Mouse (Mus musculus) cerebellum, postnatal 36 days (tissue): Measurements from ENCODE around the gene Rhox12.

Experiments used
- DNase-seq, 2 experiments: peaks; one replicate each; pipeline ENCODE4 v3.0.0; 2021 to 2022; ENCODE audit warnings: mixed read lengths in 2 of 2

Gene Rhox12

DNA sequence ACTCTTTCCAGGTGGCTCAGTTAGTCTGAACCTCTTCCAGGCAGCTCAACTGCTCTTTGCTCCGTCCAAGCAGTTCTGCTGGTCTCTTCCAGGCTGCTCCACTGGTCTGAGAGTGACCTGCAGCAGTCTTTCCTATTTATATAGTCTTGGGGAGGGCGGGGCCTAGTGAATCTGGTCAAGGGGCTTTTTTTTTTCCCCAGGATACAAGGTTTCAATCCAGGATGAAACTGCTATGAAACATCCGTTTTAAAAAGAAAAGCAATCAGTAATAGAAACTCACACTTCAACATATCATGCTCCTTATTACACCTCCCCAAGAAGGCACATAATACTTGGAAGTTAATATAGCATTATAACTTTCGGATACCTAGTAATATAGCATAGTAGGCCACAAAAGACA lies at the start of gene Rhox12:
Gene Rhox12 (minus strand): TSS at position 101 of the 400 bp plus-strand sequence.
- no peak for DNase-seq

DNA sequence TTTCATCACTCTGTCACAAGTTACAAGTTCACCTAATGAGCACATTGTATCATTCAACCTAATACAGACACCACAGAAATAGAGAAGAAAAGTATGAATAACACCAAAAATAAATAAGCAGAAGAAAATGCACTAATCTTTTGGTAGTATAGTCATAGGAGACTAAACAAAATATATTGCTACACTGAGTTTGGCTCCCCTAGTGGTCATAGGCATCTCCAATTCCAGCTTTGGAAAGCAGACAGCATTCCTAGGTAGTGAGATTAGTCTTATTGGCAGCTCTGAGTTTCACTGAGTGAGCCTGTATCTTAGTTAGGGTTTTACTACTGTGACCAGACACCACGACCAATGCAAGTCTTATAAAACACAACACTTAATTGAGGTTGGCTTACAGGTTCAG lies 48.4 kb upstream of the Rhox12 start:
- no peak for DNase-seq

DNA sequence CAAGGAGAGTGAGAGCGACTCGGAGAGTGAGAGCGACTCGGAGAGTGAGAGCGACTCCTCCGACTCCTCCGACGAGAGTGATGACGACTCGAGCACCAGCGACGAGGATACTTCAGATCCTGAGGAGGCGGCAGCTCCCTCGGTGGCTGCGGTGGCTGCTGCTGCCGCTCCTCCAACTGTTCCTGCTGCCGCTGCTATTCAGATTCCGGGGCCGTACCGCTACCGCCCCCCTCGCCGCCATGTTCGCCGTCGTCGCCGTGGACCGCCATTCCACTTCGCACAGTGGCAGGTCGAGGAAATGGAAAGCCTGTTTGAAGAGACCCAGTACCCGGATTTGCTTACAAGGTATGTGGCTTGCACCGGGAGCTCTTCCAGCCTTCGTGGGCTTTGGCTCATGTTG lies 10.8 kb upstream of the Rhox12 start:
- DNase-seq: no peak

DNA sequence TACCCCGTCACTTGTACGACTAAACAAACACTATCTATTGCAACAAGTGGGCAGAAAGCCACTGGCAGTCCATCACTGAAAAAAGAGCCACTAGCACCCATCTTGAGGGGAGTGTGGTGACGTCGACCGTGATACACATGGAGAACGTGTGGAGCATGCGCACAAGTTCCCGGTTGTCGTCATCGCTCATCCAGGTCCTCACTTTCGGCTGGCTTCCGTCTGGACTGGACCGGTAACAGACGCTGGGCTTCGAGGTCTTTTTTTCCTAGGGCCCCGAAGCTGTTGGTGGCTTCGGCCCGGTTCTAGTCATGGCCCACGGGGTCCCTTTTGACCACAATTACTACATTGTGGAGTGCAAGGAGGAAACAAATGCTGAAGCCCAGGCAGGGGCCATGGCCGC lies 10.3 kb upstream of the Rhox12 start, which contains the start of gene Rhox13:
Gene Rhox13 (plus strand): TSS at position 238 of the 400 bp plus-strand sequence.
- no peak for DNase-seq

DNA sequence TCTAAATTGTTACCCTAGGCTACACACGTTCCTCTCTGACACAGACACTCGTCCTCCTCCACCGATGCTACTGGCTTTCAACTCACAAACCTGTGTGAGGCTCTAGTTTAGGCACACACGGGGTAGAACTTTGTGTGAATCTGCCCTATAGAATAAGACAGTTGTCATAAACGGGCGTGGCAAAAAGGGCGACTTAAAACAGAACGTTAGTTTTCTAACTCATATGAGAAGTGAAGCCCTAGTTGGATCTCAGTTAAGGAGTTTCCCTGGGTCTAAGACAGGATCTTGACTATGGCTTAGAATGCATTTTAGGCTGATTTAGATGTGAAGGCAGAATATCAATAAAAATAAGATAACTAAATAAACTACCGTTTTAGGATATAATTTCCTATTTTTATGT lies 25.7 kb downstream of the Rhox12 start, which contains the start of gene Rhox11:
Gene Rhox11 (minus strand): TSS at position 101 of the 400 bp plus-strand sequence.
- DNase-seq: no peak

DNA sequence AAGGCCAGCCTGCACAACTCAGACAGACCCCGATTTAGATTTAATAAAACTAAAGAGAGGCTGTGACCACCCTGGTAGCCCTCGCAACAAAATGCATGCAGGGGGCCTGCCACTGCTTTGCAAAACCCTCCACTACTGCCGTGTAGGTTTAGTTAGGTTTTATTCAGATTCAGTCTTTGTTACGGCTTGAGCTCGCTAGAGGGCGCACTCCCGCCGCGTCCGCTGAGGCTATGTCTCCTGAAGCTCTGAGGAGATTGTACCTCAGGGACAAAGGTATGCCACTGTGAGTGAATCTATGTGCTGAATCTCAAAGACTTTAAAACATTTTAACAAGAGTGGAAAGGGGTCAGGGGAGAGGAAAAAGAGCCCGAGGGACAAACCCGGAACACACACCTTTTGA lies 26.5 kb downstream of the Rhox12 start:
- DNase-seq: peak; percentile 41 to 55

DNA sequence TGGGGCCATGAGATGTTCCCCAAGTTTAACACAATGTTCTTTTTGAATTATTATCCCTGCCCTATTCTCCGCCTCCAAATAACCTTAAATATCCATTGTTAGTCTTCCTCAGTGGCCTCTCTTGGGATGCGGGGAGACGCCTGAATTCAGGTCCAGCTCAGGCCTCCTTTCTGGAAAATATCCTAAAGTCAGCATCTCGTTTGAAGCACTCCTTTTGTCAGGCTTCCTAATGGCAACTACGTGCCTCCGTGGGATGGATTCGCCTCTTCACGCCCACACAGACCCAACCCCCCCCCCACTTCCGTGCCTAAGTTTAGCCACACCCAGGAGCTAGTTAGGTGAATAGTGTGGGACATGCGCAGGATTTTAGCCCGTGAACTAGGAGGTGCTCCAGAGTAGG lies 44.5 kb downstream of the Rhox12 start, which contains the start of gene Rhox10:
Gene Rhox10 (plus strand): TSS at position 301 of the 400 bp plus-strand sequence.
- DNase-seq: no peak

DNA sequence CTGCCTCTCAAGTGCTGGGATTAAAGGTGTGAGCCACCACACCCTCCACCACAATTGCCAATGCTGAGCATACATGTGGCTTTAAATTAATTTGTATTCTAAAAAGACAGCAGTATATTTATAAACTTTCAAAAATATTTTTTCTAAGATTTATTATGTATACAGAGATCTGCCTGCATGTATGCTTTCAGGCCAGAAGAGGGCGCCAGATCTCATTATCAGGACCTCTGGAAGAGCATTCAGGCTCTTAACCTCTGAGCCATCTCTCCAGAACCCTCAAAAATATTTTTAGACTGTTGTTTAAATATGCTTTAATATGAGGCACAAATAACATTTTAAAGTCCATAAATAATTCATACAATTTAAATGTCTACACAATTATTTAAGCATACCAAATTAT lies 49.2 kb downstream of the Rhox12 start:
- DNase-seq: no peak
